Mouse (Mus musculus): ENCODE measurements around the gene Tatdn3.

GRCm38 (mm10) chr1:191084951-191085559, 22.3 kb upstream of the Tatdn3 start:
- TF ChIP-seq CTCF (IDR thresholded peaks at IDR 0.05; ENCODE audit: low read depth, low read length) (peak; percentile 37), POLR2A (IDR thresholded peaks at IDR 0.05; ENCODE audit: borderline replicate concordance, low read depth, low read length) (no peak)

Measured in bone marrow macrophage, adult 2 months (primary cell).